Mouse (Mus musculus): Measurements from ENCODE around the gene Prdm2.

DNA sequence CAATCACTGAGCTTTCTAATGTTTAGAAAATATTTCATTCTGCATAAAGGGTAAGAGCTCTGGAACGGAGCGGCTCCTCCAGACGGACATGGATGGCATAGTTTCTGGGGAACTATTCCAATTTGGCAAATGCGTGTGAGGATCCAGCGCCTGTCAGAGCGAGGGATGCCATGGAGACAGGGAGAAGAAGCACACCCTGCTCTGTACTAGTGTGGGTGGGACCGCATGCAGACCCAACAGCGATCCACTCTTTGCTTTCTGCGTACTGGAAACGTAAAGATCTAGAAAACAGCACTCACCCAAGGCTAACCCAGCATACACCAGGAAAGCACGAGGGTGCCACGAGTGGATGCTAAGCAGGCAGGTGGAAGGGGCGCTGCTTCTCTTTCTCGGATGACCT lies 86.3 kb downstream of the Prdm2 start:
- TF ChIP-seq CTCF (IDR thresholded peaks at IDR 0.05; ENCODE audit: control insufficient read depth, insufficient read depth, insufficient read length), result no peak
- TF ChIP-seq MAX (IDR thresholded peaks at IDR 0.05), result no peak
- no peak for TF ChIP-seq USF1 (IDR thresholded peaks at IDR 0.05; ENCODE audit: low read depth)
- TF ChIP-seq CEBPB (IDR thresholded peaks at IDR 0.05; ENCODE audit: low read depth), result no peak

Data from C2C12 (cell line).